Mouse (Mus musculus) cerebellum, adult 9-10 months (tissue): ENCODE results near the gene Tanc1.

Source experiments
- DNase-seq: peaks from one replicate; pipeline ENCODE4 v3.0.0; 2022

The Tanc1 gene

GRCm38 (mm10) chr2:59802722-59803387 lies 191.0 kb downstream of the Tanc1 start:
- no peak for DNase-seq

- DNase-seq: no peak
These were observed 193.8 kb downstream of the Tanc1 start for GRCm38 (mm10) chr2:59805595-59805994.

GRCm38 (mm10) chr2:59806038-59806437 lies 194.2 kb downstream of the Tanc1 start:
- DNase-seq: no peak

GRCm38 (mm10) chr2:59808608-59809007 lies 196.8 kb downstream of the Tanc1 start:
- no peak for DNase-seq

GRCm38 (mm10) chr2:59810039-59810438 lies 198.2 kb downstream of the Tanc1 start:
- peak; percentile 57 for DNase-seq

GRCm38 (mm10) chr2:59811247-59811646 lies 199.4 kb downstream of the Tanc1 start:
- no peak for DNase-seq

GRCm38 (mm10) chr2:59812641-59813040 lies 200.8 kb downstream of the Tanc1 start:
- no peak for DNase-seq

- DNase-seq: peak; percentile 52
These were observed 201.6 kb downstream of the Tanc1 start for GRCm38 (mm10) chr2:59813457-59813856.

- DNase-seq: no peak
These were observed 203.2 kb downstream of the Tanc1 start for GRCm38 (mm10) chr2:59814997-59815396.

- DNase-seq: no peak
These were observed 206.8 kb downstream of the Tanc1 start for GRCm38 (mm10) chr2:59818663-59819062.

GRCm38 (mm10) chr2:59819415-59819814 lies 207.6 kb downstream of the Tanc1 start:
- DNase-seq: no peak

- no peak for DNase-seq
These were observed 208.2 kb downstream of the Tanc1 start for GRCm38 (mm10) chr2:59820088-59820487.

GRCm38 (mm10) chr2:59821044-59821443 lies 209.2 kb downstream of the Tanc1 start:
- DNase-seq: no peak

GRCm38 (mm10) chr2:59824289-59824688 lies 212.4 kb downstream of the Tanc1 start:
- no peak for DNase-seq

GRCm38 (mm10) chr2:59825380-59825779 lies 213.5 kb downstream of the Tanc1 start:
- no peak for DNase-seq

GRCm38 (mm10) chr2:59828103-59828655 lies 216.3 kb downstream of the Tanc1 start:
- DNase-seq: no peak

GRCm38 (mm10) chr2:59828777-59829508 lies 217.1 kb downstream of the Tanc1 start:
- DNase-seq: no peak

GRCm38 (mm10) chr2:59829718-59830117 lies 217.9 kb downstream of the Tanc1 start:
- DNase-seq: no peak

GRCm38 (mm10) chr2:59830151-59830550 lies 218.3 kb downstream of the Tanc1 start:
- no peak for DNase-seq

- no peak for DNase-seq
These were observed 219.1 kb downstream of the Tanc1 start for GRCm38 (mm10) chr2:59830940-59831339.

- no peak for DNase-seq
These were observed 220.0 kb downstream of the Tanc1 start for GRCm38 (mm10) chr2:59831831-59832230.

GRCm38 (mm10) chr2:59838825-59839224 lies 227.0 kb downstream of the Tanc1 start:
- DNase-seq: no peak

GRCm38 (mm10) chr2:59839755-59840154 lies 227.9 kb downstream of the Tanc1 start:
- DNase-seq: no peak

GRCm38 (mm10) chr2:59840191-59840590 lies 228.3 kb downstream of the Tanc1 start:
- no peak for DNase-seq
